20 mouse cellular contexts compared by ENCODE assay signal in genomic region chr3:90290602-90291001, GRCm38 (mm10). TPM values are rescaled to one million over a fixed set of nuclear protein-coding genes. Genes with fewer than 3 reads are reported as not detected.
DNase-seq lines count a peak whose midpoint lies in the region; ATAC-seq and TF ChIP-seq lines count a peak whose summit lies in the region.
"Had no signal": no experiment of that assay in that cellular context is flagged by ENCODE, and none has a peak within 500 bp of the region (broad histone marks: within the 10 kb centered on the region; RNA-seq: fewer than 3 reads in every experiment).

No protein-coding gene starts in this region.

- intact Hi-C loops in gastrocnemius, adult 2 months (cut with DNase I), result no loop called here

- H3K4me1 ChIP-seq in kidney, embryonic 16.5 days (ENCODE audit: insufficient read depth, low read length), result peaks cover 16% of the 10 kb centered on the region
- peaks cover 10% of the 10 kb centered on the region; the same call in 1 of the 2 replicates for H3K4me1 ChIP-seq in midbrain, postnatal 0 days (ENCODE audit: insufficient read depth, low read length)
- peaks cover 11% of the 10 kb centered on the region for H3K4me1 ChIP-seq in midbrain, embryonic 11.5 days (ENCODE audit: control insufficient read depth, insufficient read depth, low read length)
- peaks cover 24% of the 10 kb centered on the region for H3K4me1 ChIP-seq in neural tube, embryonic 15.5 days

- H3K4me2 ChIP-seq in kidney, embryonic 16.5 days (replicated peaks; ENCODE audit: low read depth, low read length), result no peak overlapping the region
- no peak overlapping the region for H3K4me2 ChIP-seq in midbrain, postnatal 0 days (ENCODE audit: low read depth, low read length, poor library complexity, severe bottlenecking)
- no peak overlapping the region for H3K4me2 ChIP-seq in midbrain, embryonic 11.5 days
- no peak overlapping the region for H3K4me2 ChIP-seq in neural tube, embryonic 15.5 days
- H3K4me2 ChIP-seq: forebrain, embryonic 13.5 days; hindbrain, embryonic 13.5 days; intestine, embryonic 15.5 days; limb, embryonic 12.5 days; neural tube, embryonic 13.5 days; stomach, embryonic 15.5 days had no signal

- no peak overlapping the region for H3K9ac ChIP-seq in kidney, embryonic 16.5 days (replicated peaks; ENCODE audit: low read length)
- H3K9ac ChIP-seq in midbrain, postnatal 0 days (replicated peaks; ENCODE audit: low read length, poor library complexity, severe bottlenecking), result no peak overlapping the region
- no peak overlapping the region for H3K9ac ChIP-seq in midbrain, embryonic 11.5 days (ENCODE audit: low read length)
- H3K9ac ChIP-seq in neural tube, embryonic 15.5 days (replicated peaks), result no peak overlapping the region
- H3K9ac ChIP-seq: forebrain, embryonic 13.5 days; hindbrain, embryonic 13.5 days; intestine, embryonic 15.5 days; limb, embryonic 12.5 days; neural tube, embryonic 13.5 days; stomach, embryonic 15.5 days had no signal

- TF ChIP-seq CTCF in gastrocnemius, adult 2 months (IDR thresholded peaks at IDR 0.05), result peak; percentile 43
- 0 out of 2 replicates have a peak, but pooled peaks have one; percentile 28 for TF ChIP-seq CTCF in midbrain, postnatal 0 days (IDR thresholded peaks at IDR 0.05)

- DNase-seq in gastrocnemius, adult 2 months, result no peak
- no peak for DNase-seq in gastrocnemius, postnatal 25 days
- DNase-seq in kidney, adult 9 months, result peak; percentile 24
- DNase-seq in midbrain, postnatal 0 days (ENCODE audit: low spot score), result no peak
- no peak for DNase-seq in midbrain, embryonic 11.5 days (ENCODE audit: low spot score, missing footprints)
- DNase-seq in testis, postnatal 10 days (ENCODE audit: low spot score), result no peak
- DNase-seq: cerebellum, postnatal 14 days; lung, adult 2 months; lung, postnatal 36 days; right cerebral cortex, postnatal 14 days; thymus, postnatal 14 days had no signal

- H3K36me3 ChIP-seq in kidney, embryonic 16.5 days (ENCODE audit: insufficient read depth, low read length), result no peaks in the 10 kb centered on the region
- H3K36me3 ChIP-seq in midbrain, postnatal 0 days (ENCODE audit: insufficient read depth, low read length), result no peaks in the 10 kb centered on the region
- no peaks in the 10 kb centered on the region for H3K36me3 ChIP-seq in midbrain, embryonic 11.5 days (ENCODE audit: control insufficient read depth, insufficient read depth, low read length)
- no peaks in the 10 kb centered on the region for H3K36me3 ChIP-seq in neural tube, embryonic 15.5 days
- H3K36me3 ChIP-seq: hindbrain, embryonic 13.5 days; intestine, embryonic 15.5 days; neural tube, embryonic 13.5 days; stomach, embryonic 15.5 days had no signal

- WGBS in kidney, embryonic 16.5 days, result 84% methylated on average over 1 of the region's 1 CpGs
- WGBS in midbrain, postnatal 0 days, result 92% methylated on average over 1 of the region's 1 CpGs
- 85% methylated on average over 1 of the region's 1 CpGs for WGBS in midbrain, embryonic 11.5 days
- WGBS in neural tube, embryonic 15.5 days, result 96% methylated on average over 1 of the region's 1 CpGs

- ATAC-seq in kidney, embryonic 16.5 days (ENCODE audit: low FRiP score, low TSS enrichment), result no peak
- ATAC-seq in midbrain, postnatal 0 days (ENCODE audit: low FRiP score), result no peak
- no peak for ATAC-seq in midbrain, embryonic 11.5 days (ENCODE audit: low FRiP score)
- ATAC-seq in neural tube, embryonic 15.5 days (ENCODE audit: low FRiP score), result no peak
- ATAC-seq: forebrain, embryonic 13.5 days; intestine, embryonic 15.5 days had no signal

- H3K27me3 ChIP-seq in kidney, embryonic 16.5 days (ENCODE audit: insufficient read depth, low read length), result no peaks in the 10 kb centered on the region
- H3K27me3 ChIP-seq in midbrain, postnatal 0 days (ENCODE audit: insufficient read depth, low read length), result no peaks in the 10 kb centered on the region
- H3K27me3 ChIP-seq in midbrain, embryonic 11.5 days (ENCODE audit: control insufficient read depth, insufficient read depth, low read length), result no peaks in the 10 kb centered on the region
- H3K27me3 ChIP-seq in neural tube, embryonic 15.5 days (replicated peaks), result no peaks in the 10 kb centered on the region
- H3K27me3 ChIP-seq: forebrain, embryonic 13.5 days; hindbrain, embryonic 13.5 days; intestine, embryonic 15.5 days; limb, embryonic 12.5 days; neural tube, embryonic 13.5 days; stomach, embryonic 15.5 days had no signal

- no peak overlapping the region for H3K4me3 ChIP-seq in gastrocnemius, adult 2 months
- H3K4me3 ChIP-seq in kidney, embryonic 16.5 days (ENCODE audit: low read length), result no peak overlapping the region
- no peak overlapping the region for H3K4me3 ChIP-seq in midbrain, postnatal 0 days (ENCODE audit: low read depth, low read length)
- H3K4me3 ChIP-seq in midbrain, embryonic 11.5 days (ENCODE audit: low read depth, low read length), result no peak overlapping the region
- no peak overlapping the region for H3K4me3 ChIP-seq in neural tube, embryonic 15.5 days (replicated peaks)
- H3K4me3 ChIP-seq: forebrain, embryonic 13.5 days; hindbrain, embryonic 13.5 days; intestine, embryonic 15.5 days; limb, embryonic 12.5 days; midbrain, embryonic 10.5 days; neural tube, embryonic 13.5 days; stomach, embryonic 15.5 days had no signal

- no peaks in the 10 kb centered on the region for H3K9me3 ChIP-seq in kidney, embryonic 16.5 days (ENCODE audit: low read length)
- no peaks in the 10 kb centered on the region for H3K9me3 ChIP-seq in midbrain, postnatal 0 days (ENCODE audit: low read length)
- no peaks in the 10 kb centered on the region for H3K9me3 ChIP-seq in midbrain, embryonic 11.5 days (ENCODE audit: control insufficient read depth, low read length)
- no peaks in the 10 kb centered on the region for H3K9me3 ChIP-seq in neural tube, embryonic 15.5 days (replicated peaks)
- H3K9me3 ChIP-seq: forebrain, embryonic 13.5 days; hindbrain, embryonic 13.5 days; intestine, embryonic 15.5 days; limb, embryonic 12.5 days; midbrain, embryonic 10.5 days; neural tube, embryonic 13.5 days; stomach, embryonic 15.5 days had no signal

- no peak overlapping the region for H3K27ac ChIP-seq in gastrocnemius, adult 2 months
- no peak overlapping the region for H3K27ac ChIP-seq in kidney, embryonic 16.5 days (ENCODE audit: low read length)
- H3K27ac ChIP-seq in midbrain, postnatal 0 days (ENCODE audit: low read depth, low read length), result no peak overlapping the region
- no peak overlapping the region for H3K27ac ChIP-seq in midbrain, embryonic 11.5 days (ENCODE audit: low read depth, low read length)
- no peak overlapping the region for H3K27ac ChIP-seq in neural tube, embryonic 15.5 days (replicated peaks)
- H3K27ac ChIP-seq: forebrain, embryonic 13.5 days; hindbrain, embryonic 13.5 days; intestine, embryonic 15.5 days; limb, embryonic 12.5 days; midbrain, embryonic 10.5 days; neural tube, embryonic 13.5 days; stomach, embryonic 15.5 days had no signal

RNA-seq across cellular contexts. Expression of gene Gatad2b, which starts 2.4 kb away (rescaled TPM):
- 10 to 100 TPM; 50.2 to 53.9 TPM for total RNA-seq in gastrocnemius, adult 2 months (2021)
- total RNA-seq in gastrocnemius, postnatal 25 days (2021), result 10 to 100 TPM; 37.2 to 40.0 TPM
- polyA plus RNA-seq in kidney, embryonic 16.5 days (2015; fragmentation: Nextera tagmentation; extraction: Ambion mirVana), result 11.3 and 15.4 TPM in 2 replicates
- 27.3 and 29.8 TPM in 2 replicates for total RNA-seq in midbrain, postnatal 0 days (2014; rRNA removed)
- polyA plus RNA-seq in midbrain, postnatal 0 days (2015; fragmentation: Nextera tagmentation; extraction: Ambion mirVana), result 10.2 and 12.9 TPM in 2 replicates
- 10.4 TPM in 2 replicates for polyA plus RNA-seq in midbrain, embryonic 11.5 days (2014; fragmentation: Nextera tagmentation; extraction: Ambion mirVana)
- 13.2 and 15.0 TPM in 2 replicates for polyA plus RNA-seq in neural tube, embryonic 15.5 days (2015; fragmentation: Nextera tagmentation; extraction: Ambion mirVana)

RNA-seq across cellular contexts. Expression of gene Dennd4b, which starts 25.6 kb away (rescaled TPM):
- 10 to 100 TPM; 82.2 to 84.2 TPM for total RNA-seq in gastrocnemius, adult 2 months (2021)
- total RNA-seq in gastrocnemius, postnatal 25 days (2021), result 10 to 100 TPM; 71.3 to 76.9 TPM
- polyA plus RNA-seq in kidney, embryonic 16.5 days (2015; fragmentation: Nextera tagmentation; extraction: Ambion mirVana), result 3.7 and 4.7 TPM in 2 replicates
- 34.6 and 46.8 TPM in 2 replicates for total RNA-seq in midbrain, postnatal 0 days (2014; rRNA removed)
- polyA plus RNA-seq in midbrain, postnatal 0 days (2015; fragmentation: Nextera tagmentation; extraction: Ambion mirVana), result 6.9 and 7.7 TPM in 2 replicates
- 3.8 and 4.0 TPM in 2 replicates for polyA plus RNA-seq in midbrain, embryonic 11.5 days (2014; fragmentation: Nextera tagmentation; extraction: Ambion mirVana)
- polyA plus RNA-seq in neural tube, embryonic 15.5 days (2015; fragmentation: Nextera tagmentation; extraction: Ambion mirVana), result 7.3 and 9.0 TPM in 2 replicates

RNA-seq across cellular contexts. Expression of gene Crtc2, which starts 36.6 kb away (rescaled TPM):
- 10 to 100 TPM; 16.8 to 17.3 TPM for total RNA-seq in gastrocnemius, adult 2 months (2021)
- 10 to 100 TPM; 13.9 to 16.9 TPM for total RNA-seq in gastrocnemius, postnatal 25 days (2021)
- polyA plus RNA-seq in kidney, embryonic 16.5 days (2015; fragmentation: Nextera tagmentation; extraction: Ambion mirVana), result 24.8 and 33.7 TPM in 2 replicates
- 19.5 and 20.4 TPM in 2 replicates for total RNA-seq in midbrain, postnatal 0 days (2014; rRNA removed)
- polyA plus RNA-seq in midbrain, postnatal 0 days (2015; fragmentation: Nextera tagmentation; extraction: Ambion mirVana), result 17.2 and 18.9 TPM in 2 replicates
- polyA plus RNA-seq in midbrain, embryonic 11.5 days (2014; fragmentation: Nextera tagmentation; extraction: Ambion mirVana), result 8.0 and 9.0 TPM in 2 replicates
- 20.7 and 28.1 TPM in 2 replicates for polyA plus RNA-seq in neural tube, embryonic 15.5 days (2015; fragmentation: Nextera tagmentation; extraction: Ambion mirVana)

RNA-seq across cellular contexts. Expression of gene Slc39a1, which starts 42.6 kb away (rescaled TPM):
- total RNA-seq in gastrocnemius, adult 2 months (2021), result 10 to 100 TPM; 41.6 to 50.6 TPM
- 10 to 100 TPM; 49.6 to 54.7 TPM for total RNA-seq in gastrocnemius, postnatal 25 days (2021)
- polyA plus RNA-seq in kidney, embryonic 16.5 days (2015; fragmentation: Nextera tagmentation; extraction: Ambion mirVana), result 108 and 114 TPM in 2 replicates
- total RNA-seq in midbrain, postnatal 0 days (2014; rRNA removed), result 73.0 and 75.3 TPM in 2 replicates
- polyA plus RNA-seq in midbrain, postnatal 0 days (2015; fragmentation: Nextera tagmentation; extraction: Ambion mirVana), result 60.3 and 62.4 TPM in 2 replicates
- 58.7 and 59.4 TPM in 2 replicates for polyA plus RNA-seq in midbrain, embryonic 11.5 days (2014; fragmentation: Nextera tagmentation; extraction: Ambion mirVana)
- 49.3 and 56.0 TPM in 2 replicates for polyA plus RNA-seq in neural tube, embryonic 15.5 days (2015; fragmentation: Nextera tagmentation; extraction: Ambion mirVana)

RNA-seq across cellular contexts. Expression of gene Creb3l4, which starts 47.3 kb away (rescaled TPM):
- total RNA-seq in gastrocnemius, adult 2 months (2021), result not detected
- under 1 TPM in 1 of 2 experiments, not detected in 1; 0.35 TPM for total RNA-seq in gastrocnemius, postnatal 25 days (2021)
- 6.5 and 6.8 TPM in 2 replicates for polyA plus RNA-seq in kidney, embryonic 16.5 days (2015; fragmentation: Nextera tagmentation; extraction: Ambion mirVana)
- total RNA-seq in midbrain, postnatal 0 days (2014; rRNA removed), result 0.77 and 1.6 TPM in 2 replicates
- polyA plus RNA-seq in midbrain, postnatal 0 days (2015; fragmentation: Nextera tagmentation; extraction: Ambion mirVana), result 1.2 and 1.7 TPM in 2 replicates
- 3.2 and 4.3 TPM in 2 replicates for polyA plus RNA-seq in midbrain, embryonic 11.5 days (2014; fragmentation: Nextera tagmentation; extraction: Ambion mirVana)
- 0.82 and 2.2 TPM in 2 replicates for polyA plus RNA-seq in neural tube, embryonic 15.5 days (2015; fragmentation: Nextera tagmentation; extraction: Ambion mirVana)
